Mouse (Mus musculus) midbrain, postnatal 0 days (tissue): ENCODE results near the gene Ipcef1. TPM values are rescaled to one million over a fixed set of nuclear protein-coding genes. Genes with fewer than 3 reads are reported as not detected.
"Not testable (repeated sequence)": the region's sequence is repeated elsewhere in the genome, so short reads cannot be mapped to it uniquely, and the experiment has no call there.

Experiments
- ATAC-seq: fragments of 200-750 bp; cut with Nextera tagmentation; 2 replicates; pipeline ENCODE4 v1.8.0; 2017; ENCODE audit warnings: moderate number of reproducible peaks, mild to moderate bottlenecking, moderate TSS enrichment, moderate library complexity; ENCODE audit not compliant: low FRiP score
- DNase-seq: peaks from one replicate; pipeline ENCODE4 v3.0.0-alpha.2; 2015; ENCODE audit warnings: low spot score
- H3K27ac ChIP-seq: fragments of 300-500 bp; sonication (generic); 2 replicates; pipeline ENCODE4 v1.5.1; 2014; ENCODE audit warnings: low read depth, mild to moderate bottlenecking, low read length, mixed read lengths
- H3K27me3 ChIP-seq: fragments of 300-500 bp; sonication (generic); 2 replicates; pipeline ENCODE4 v1.6.1; 2014; ENCODE audit warnings: low read length, control low read depth, mixed read lengths; ENCODE audit not compliant: insufficient read depth
- H3K36me3 ChIP-seq: fragments of 300-500 bp; sonication (generic); 2 replicates; pipeline ENCODE4 v1.6.1; 2014; ENCODE audit warnings: low read length, control low read depth, mixed read lengths; ENCODE audit not compliant: insufficient read depth
- H3K4me1 ChIP-seq: fragments of 300-500 bp; sonication (generic); 2 replicates; pipeline ENCODE4 v1.6.1; 2014; ENCODE audit warnings: mild to moderate bottlenecking, control low read depth, antibody characterized with exemption, low read length, mixed read lengths; ENCODE audit not compliant: insufficient read depth
- H3K4me2 ChIP-seq: fragments of 300-500 bp; sonication (generic); 2 replicates; pipeline ENCODE4 v1.6.1; 2014; ENCODE audit warnings: low read depth, mild to moderate bottlenecking, low read length, mixed read lengths; ENCODE audit not compliant: poor library complexity, severe bottlenecking
- H3K4me3 ChIP-seq: fragments of 300-500 bp; sonication (generic); 2 replicates; pipeline ENCODE4 v1.5.1; 2014; ENCODE audit warnings: low read depth, mild to moderate bottlenecking, low read length, moderate library complexity
- H3K9ac ChIP-seq: fragments of 300-500 bp; sonication (generic); replicated peaks from 2 replicates; pipeline ENCODE4 v1.6.1; 2014; ENCODE audit warnings: mild to moderate bottlenecking, low read length, moderate library complexity, mixed read lengths; ENCODE audit not compliant: poor library complexity, severe bottlenecking
- H3K9me3 ChIP-seq: fragments of 300-500 bp; sonication (generic); 2 replicates; pipeline ENCODE4 v1.6.1; 2016; ENCODE audit warnings: low read length, control low read depth
- CTCF ChIP-seq: IDR thresholded peaks from 2 replicates; pipeline ENCODE4 v1.5.1; 2016; ENCODE audit warnings: antibody characterized with exemption, mild to moderate bottlenecking
- WGBS: fragments of 180-500 bp; shearing (Covaris S2); extraction: QIAGEN DNeasy Blood & Tissue Kit; methylation state at CpG from one replicate; pipeline ENCODE4 v1.1.7; 2014; 5-methylcytosine and 5-hydroxymethylcytosine counted together
- polyA plus RNA-seq: library from polyadenylated mRNA; unstranded; fragments of >200 nt; fragmentation: Nextera tagmentation; extraction: Ambion mirVana; gene quantifications from 2 replicates; pipeline ENCODE4 v1.2.1, GENCODE M21; 2015
- total RNA-seq: library from RNA; depleted of rRNA; stranded (reverse); fragments of >200 nt; gene quantifications from 2 replicates; pipeline ENCODE4 v1.2.3, GENCODE M21; 2014

Gene Ipcef1
- total and polyA plus RNA-seq, 2 experiments from 2014 or later, result 1.8 to 6.1 TPM

- H3K9me3 ChIP-seq, result no peaks in the 10 kb centered on the region
- H3K4me1 ChIP-seq, result no peaks in the 10 kb centered on the region
- H3K27me3 ChIP-seq, result no peaks in the 10 kb centered on the region
- no peak overlapping the region for H3K27ac ChIP-seq
- 79% methylated on average over 4 of the region's 4 CpGs for WGBS
- no peak overlapping the region for H3K9ac ChIP-seq
- H3K36me3 ChIP-seq, result no peaks in the 10 kb centered on the region
- ATAC-seq (no peak), DNase-seq (no peak)
- H3K4me3 ChIP-seq, result no peak overlapping the region
- no peak overlapping the region for H3K4me2 ChIP-seq
- TF ChIP-seq CTCF, result no peak
Observed at GRCm38 (mm10) chr10:6900126-6900525, 152.2 kb downstream of the Ipcef1 start.

GRCm38 (mm10) chr10:6896659-6897303 lies 155.5 kb downstream of the Ipcef1 start:
- H3K27me3 ChIP-seq, result no peaks in the 10 kb centered on the region
- ATAC-seq, result no peak
- 81% methylated on average over 3 of the region's 3 CpGs for WGBS

GRCm38 (mm10) chr10:6895796-6896195 lies 156.5 kb downstream of the Ipcef1 start:
- H3K4me1 ChIP-seq, result no peaks in the 10 kb centered on the region
- H3K36me3 ChIP-seq, result no peaks in the 10 kb centered on the region
- H3K27ac ChIP-seq, result no peak overlapping the region
- WGBS, result 83% methylated on average over 3 of the region's 3 CpGs
- DNase-seq, result no peak
- no peaks in the 10 kb centered on the region for H3K27me3 ChIP-seq
- no peak for TF ChIP-seq CTCF
- no peak overlapping the region for H3K4me3 ChIP-seq
- H3K4me2 ChIP-seq, result no peak overlapping the region
- no peaks in the 10 kb centered on the region for H3K9me3 ChIP-seq
- no peak for ATAC-seq
- H3K9ac ChIP-seq, result no peak overlapping the region

More at GRCm38 (mm10) chr10:6896659-6897303, 155.5 kb downstream of the Ipcef1 start:
- no peaks in the 10 kb centered on the region for H3K9me3 ChIP-seq
- no peak overlapping the region for H3K9ac ChIP-seq
- no peak overlapping the region for H3K27ac ChIP-seq
- no peaks in the 10 kb centered on the region for H3K36me3 ChIP-seq
- DNase-seq, result no peak
- TF ChIP-seq CTCF, result no peak
- H3K4me2 ChIP-seq, result no peak overlapping the region
- H3K4me1 ChIP-seq, result no peaks in the 10 kb centered on the region
- H3K4me3 ChIP-seq, result no peak overlapping the region

GRCm38 (mm10) chr10:6890348-6891009 lies 161.8 kb downstream of the Ipcef1 start:
- H3K4me1 ChIP-seq, result no peaks in the 10 kb centered on the region
- H3K9ac ChIP-seq, result no peak overlapping the region
- DNase-seq, result no peak
- no peak for ATAC-seq
- H3K36me3 ChIP-seq, result no peaks in the 10 kb centered on the region
- H3K27ac ChIP-seq, result no peak overlapping the region
- H3K4me3 ChIP-seq, result no peak overlapping the region
- H3K27me3 ChIP-seq, result no peaks in the 10 kb centered on the region
- TF ChIP-seq CTCF, result no peak
- H3K4me2 ChIP-seq, result no peak overlapping the region
- no peaks in the 10 kb centered on the region for H3K9me3 ChIP-seq
- 84% methylated on average over 5 of the region's 5 CpGs for WGBS

DNA sequence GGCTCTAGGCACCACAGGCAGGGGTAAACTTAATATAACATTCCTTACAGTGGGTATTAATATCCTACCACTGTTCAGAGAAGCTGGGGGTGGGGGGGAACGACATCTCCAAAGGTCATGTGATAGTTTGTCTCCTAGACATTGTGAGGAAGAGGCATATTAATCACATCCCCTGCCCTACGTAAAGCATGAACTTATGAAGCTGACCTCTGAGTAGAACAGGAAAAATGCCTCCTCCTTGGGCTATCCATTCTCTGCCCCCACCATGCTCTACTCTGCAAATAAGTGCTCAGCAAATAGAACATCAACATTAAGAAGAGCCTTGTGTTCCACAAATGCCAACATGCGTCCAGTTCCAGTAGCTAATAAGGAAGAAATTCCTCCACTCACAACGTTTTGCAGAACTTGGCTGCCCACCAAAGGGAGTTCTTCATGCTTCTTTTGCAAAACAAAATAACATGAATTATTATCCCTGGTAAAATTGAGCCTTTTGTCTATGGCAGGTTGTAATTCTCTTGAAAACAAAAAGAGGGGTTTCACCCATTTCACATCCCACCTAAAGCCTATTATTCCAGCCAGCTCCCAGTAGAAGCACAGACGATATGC lies 162.5 kb downstream of the Ipcef1 start:
- 63% methylated on average over 5 of the region's 5 CpGs for WGBS
- no peak for TF ChIP-seq CTCF

DNA sequence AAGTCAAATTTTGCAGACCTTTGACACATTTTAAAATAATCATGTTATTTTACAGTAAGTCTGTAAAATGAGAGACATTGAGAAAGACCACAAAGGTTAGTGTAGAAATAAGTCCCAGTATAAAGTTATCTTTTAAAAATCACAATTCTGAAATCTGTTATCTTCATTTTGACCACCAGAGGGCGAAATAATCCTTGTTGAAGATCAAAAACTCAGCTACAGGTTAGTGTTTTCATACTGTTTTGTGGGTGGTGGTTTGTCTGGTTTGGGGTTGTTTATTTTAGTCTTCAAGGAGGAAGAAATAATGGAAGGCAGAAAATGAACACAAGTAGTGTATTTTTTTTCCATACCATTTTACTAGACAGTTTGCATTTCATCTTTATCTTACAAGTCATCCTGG lies 166.8 kb downstream of the Ipcef1 start:
- no peaks in the 10 kb centered on the region for H3K4me1 ChIP-seq
- H3K27me3 ChIP-seq, result no peaks in the 10 kb centered on the region
- no peak overlapping the region for H3K9ac ChIP-seq
- ATAC-seq (no peak), DNase-seq (peak; percentile 71)
- H3K36me3 ChIP-seq, result no peaks in the 10 kb centered on the region
- H3K4me2 ChIP-seq, result no peak overlapping the region
- no peak overlapping the region for H3K27ac ChIP-seq
- TF ChIP-seq CTCF, result peak; percentile 84
- no peaks in the 10 kb centered on the region for H3K9me3 ChIP-seq
- H3K4me3 ChIP-seq, result no peak overlapping the region
- 0% methylated on average over 1 of the region's 1 CpGs for WGBS

More for the DNA sequence above, 162.5 kb downstream of the Ipcef1 start:
- Histone ChIP-seq H3K9me3 (no peaks in the 10 kb centered on the region), H3K4me1 (no peaks in the 10 kb centered on the region), H3K4me2 (no peak overlapping the region), H3K27ac (no peak overlapping the region), H3K9ac (no peak overlapping the region), H3K36me3 (no peaks in the 10 kb centered on the region), H3K27me3 (no peaks in the 10 kb centered on the region), H3K4me3 (no peak overlapping the region)
- DNase-seq (no peak), ATAC-seq (no peak)

DNA sequence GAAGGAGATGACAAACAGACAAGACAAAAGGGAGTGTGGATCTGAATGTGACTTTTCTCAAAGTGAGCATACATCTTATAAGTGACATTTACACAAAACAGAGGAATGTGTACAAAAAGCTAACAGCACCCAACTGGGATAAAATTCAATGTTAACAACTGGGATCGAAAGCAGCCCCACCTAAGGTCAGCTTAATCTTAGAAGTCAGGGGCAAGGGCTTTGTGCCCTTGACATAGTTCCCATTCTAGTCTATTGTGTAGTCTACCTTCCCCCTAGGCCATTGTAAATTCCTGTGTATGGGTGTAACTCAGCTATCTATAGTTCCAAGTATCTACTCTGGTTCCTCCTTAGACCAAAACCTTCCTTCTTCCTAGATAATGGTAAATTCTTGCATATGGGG lies 170.2 kb downstream of the Ipcef1 start:
- not testable (repeated sequence) for H3K4me2 ChIP-seq, ATAC-seq, H3K9ac ChIP-seq, H3K9me3 ChIP-seq, H3K27me3 ChIP-seq, H3K4me3 ChIP-seq, H3K27ac ChIP-seq, H3K36me3 ChIP-seq, DNase-seq, H3K4me1 ChIP-seq
- WGBS, result 87% methylated on average over 1 of the region's 1 CpGs
